Mouse (Mus musculus): Measurements from ENCODE around the gene Hoxb3. TPM values are rescaled to one million over a fixed set of nuclear protein-coding genes. Genes with fewer than 3 reads are reported as not detected.

The Hoxb3 gene
- total RNA-seq, 2 experiments from 2014 or later, result 15.7 to 20.2 TPM

- peak in 1 of 2 experiments; percentile 22 for DNase-seq
Measured at GRCm38 (mm10) chr11:96338957-96339855, 16.1 kb downstream of the Hoxb3 start.

- peak in 1 of 2 experiments; percentile 73 for DNase-seq
Measured at GRCm38 (mm10) chr11:96340698-96341365, 17.7 kb downstream of the Hoxb3 start.

GRCm38 (mm10) chr11:96341701-96342575 lies 18.8 kb downstream of the Hoxb3 start:
- peak; percentile 57 to 64 for DNase-seq

GRCm38 (mm10) chr11:96342576-96342930 lies 19.4 kb downstream of the Hoxb3 start:
- DNase-seq, result peak; percentile 2 to 17

- DNase-seq, result peak; percentile 22 to 28
Measured at GRCm38 (mm10) chr11:96343206-96343745, 20.1 kb downstream of the Hoxb3 start.

- DNase-seq, result peak; percentile 51 to 65
Measured at GRCm38 (mm10) chr11:96344061-96344877, 21.1 kb downstream of the Hoxb3 start.

- peak; percentile 42 to 43 for DNase-seq
Measured at GRCm38 (mm10) chr11:96344878-96345159, 21.7 kb downstream of the Hoxb3 start.

GRCm38 (mm10) chr11:96345220-96345892 lies 22.2 kb downstream of the Hoxb3 start:
- DNase-seq, result peak; percentile 47 to 51

- peak; percentile 33 to 52 for DNase-seq
Measured at GRCm38 (mm10) chr11:96345893-96346806, 23.0 kb downstream of the Hoxb3 start.

- DNase-seq, result no peak
Measured at GRCm38 (mm10) chr11:96346916-96347520, 23.9 kb downstream of the Hoxb3 start.

- DNase-seq, result peak in 1 of 2 experiments; percentile 12
Measured at GRCm38 (mm10) chr11:96347717-96348116, 24.6 kb downstream of the Hoxb3 start.

- DNase-seq, result peak; percentile 68 to 73
Measured at GRCm38 (mm10) chr11:96348141-96348928, 25.2 kb downstream of the Hoxb3 start.

GRCm38 (mm10) chr11:96348988-96349387 lies 25.9 kb downstream of the Hoxb3 start:
- DNase-seq, result no peak

- peak; percentile 60 to 80 for DNase-seq
Measured at GRCm38 (mm10) chr11:96349491-96350340, 26.6 kb downstream of the Hoxb3 start.

GRCm38 (mm10) chr11:96350341-96350624 lies 27.2 kb downstream of the Hoxb3 start, which contains the start of gene Hoxb2:
TSS of gene Hoxb2 (plus strand) at chr11:96350525.
- DNase-seq, result no peak

- peak in 1 of 2 experiments; percentile 8 for DNase-seq
Measured at GRCm38 (mm10) chr11:96350791-96351190, 27.7 kb downstream of the Hoxb3 start.

GRCm38 (mm10) chr11:96351312-96351711 lies 28.2 kb downstream of the Hoxb3 start:
- peak; percentile 65 to 69 for DNase-seq

Measured in adrenal gland, postnatal 36 days (tissue).